16 mouse cellular contexts compared by ENCODE assay signal in the genomic region with DNA sequence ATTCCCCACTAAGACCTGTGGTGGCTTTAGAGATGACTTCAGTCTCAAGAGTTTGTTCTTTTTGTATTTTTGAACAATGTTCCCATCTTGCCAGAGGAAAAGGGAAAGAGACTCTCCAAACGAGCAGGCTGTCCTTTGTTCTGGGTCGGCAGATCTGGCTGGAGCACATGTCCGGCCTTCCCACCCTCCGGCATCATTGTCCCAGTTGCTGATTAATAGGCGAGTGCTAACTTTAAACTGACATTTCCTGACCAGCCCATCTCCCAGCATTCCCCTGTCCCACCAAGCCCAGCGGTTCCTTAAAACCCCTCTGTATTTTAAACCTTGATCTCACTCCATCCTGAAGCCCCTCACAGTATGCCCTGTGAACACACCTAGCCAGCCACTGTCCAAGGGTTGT.
DNase-seq lines count a peak whose midpoint lies in the region; ATAC-seq and TF ChIP-seq lines count a peak whose summit lies in the region.
"Had no signal": no experiment of that assay in that cellular context is flagged by ENCODE, and none has a peak within 500 bp of the region (broad histone marks: within the 10 kb centered on the region; RNA-seq: fewer than 3 reads in every experiment).

No protein-coding gene starts in this region.

- no peak for ATAC-seq in heart, postnatal 0 days (ENCODE audit: insufficient read depth, low read depth)
- peak; percentile 91 for ATAC-seq in lung, postnatal 0 days
- ATAC-seq: forebrain, postnatal 0 days; liver, embryonic 12.5 days had no signal

- H3K9ac ChIP-seq in heart, postnatal 0 days (replicated peaks; ENCODE audit: low read depth, low read length), result no peak overlapping the region
- no peak overlapping the region for H3K9ac ChIP-seq in lung, postnatal 0 days (replicated peaks; ENCODE audit: low read depth)
- H3K9ac ChIP-seq: forebrain, postnatal 0 days; liver, embryonic 12.5 days had no signal

- no peak for TF ChIP-seq CTCF in gastrocnemius, adult 2 months (IDR thresholded peaks at IDR 0.05)
- TF ChIP-seq CTCF in heart, postnatal 0 days (IDR thresholded peaks at IDR 0.05; ENCODE audit: low read depth), result no peak
- TF ChIP-seq CTCF in lung, postnatal 0 days (IDR thresholded peaks at IDR 0.05), result no peak

- H3K27ac ChIP-seq in gastrocnemius, adult 2 months, result peak overlapping the region; percentile 78
- peak overlapping the region; percentile 38 for H3K27ac ChIP-seq in heart, postnatal 0 days (ENCODE audit: low read depth)
- H3K27ac ChIP-seq in lung, postnatal 0 days (ENCODE audit: low read length), result peak overlapping the region; percentile 78
- no peak overlapping the region for H3K27ac ChIP-seq in limb, embryonic 10.5 days
- H3K27ac ChIP-seq: liver, embryonic 12.5 days; stomach, postnatal 0 days had no signal

- H3K4me3 ChIP-seq in gastrocnemius, adult 2 months, result no peak overlapping the region
- no peak overlapping the region for H3K4me3 ChIP-seq in heart, postnatal 0 days (ENCODE audit: low read depth, low read length)
- no peak overlapping the region for H3K4me3 ChIP-seq in lung, postnatal 0 days (ENCODE audit: low read depth, low read length)
- H3K4me3 ChIP-seq in limb, embryonic 10.5 days, result no peak overlapping the region
- H3K4me3 ChIP-seq: erythroblast, embryonic 14.5 days; liver, embryonic 12.5 days had no signal

- H3K36me3 ChIP-seq in heart, postnatal 0 days (replicated peaks; ENCODE audit: control insufficient read depth, insufficient read depth, low read length), result no peaks in the 10 kb centered on the region
- no peaks in the 10 kb centered on the region for H3K36me3 ChIP-seq in lung, postnatal 0 days (ENCODE audit: insufficient read depth, low read length)
- H3K36me3 ChIP-seq in limb, embryonic 10.5 days, result no peaks in the 10 kb centered on the region
- H3K36me3 ChIP-seq: liver, embryonic 12.5 days had no signal

- TF ChIP-seq EP300 in heart, postnatal 0 days (IDR thresholded peaks at IDR 0.05; ENCODE audit: low read depth), result peak; percentile 25; the same call in 1 of the 2 replicates
- peak; percentile 95 for TF ChIP-seq EP300 in lung, postnatal 0 days (IDR thresholded peaks at IDR 0.05)

- H3K27me3 ChIP-seq in heart, postnatal 0 days (ENCODE audit: control insufficient read depth, insufficient read depth, low read length), result 0 out of 2 replicates have a peak, but pooled peaks cover 3% of the 10 kb centered on the region
- no peaks in the 10 kb centered on the region for H3K27me3 ChIP-seq in lung, postnatal 0 days (replicated peaks; ENCODE audit: insufficient read depth, low read length)
- no peaks in the 10 kb centered on the region for H3K27me3 ChIP-seq in limb, embryonic 10.5 days (ENCODE audit: low read depth, poor library complexity, severe bottlenecking)
- H3K27me3 ChIP-seq: liver, embryonic 12.5 days had no signal

- intact Hi-C loops in gastrocnemius, adult 2 months (cut with DNase I), result no loop called here

- DNase-seq in gastrocnemius, adult 2 months, result peak; percentile 39
- no peak for DNase-seq in gastrocnemius, postnatal 25 days
- no peak for DNase-seq in heart, postnatal 0 days (ENCODE audit: low spot score)
- peak; percentile 59 for DNase-seq in kidney, adult 9 months
- DNase-seq in lung, postnatal 0 days (ENCODE audit: low spot score), result peak; percentile 73
- no peak for DNase-seq in limb, embryonic 10.5 days (ENCODE audit: low spot score)
- no peak for DNase-seq in right cerebral cortex, adult 2 months (ENCODE audit: low spot score in 2 of 2)
- DNase-seq in layer of hippocampus, adult 8-10 months (ENCODE audit: low spot score in 2 of 2), result no peak
- DNase-seq: B cell, adult 2 months; forebrain, postnatal 0 days; gastrocnemius, postnatal 10 days; retina, postnatal 1 day; spleen, adult 18-20 months had no signal

- 45% methylated on average over 6 of the region's 6 CpGs for WGBS in heart, postnatal 0 days
- 38% methylated on average over 6 of the region's 6 CpGs for WGBS in lung, postnatal 0 days
- 79% methylated on average over 6 of the region's 6 CpGs for WGBS in limb, embryonic 10.5 days

- H3K4me2 ChIP-seq in heart, postnatal 0 days (ENCODE audit: low read depth, low read length), result no peak overlapping the region
- H3K4me2 ChIP-seq in lung, postnatal 0 days (replicated peaks; ENCODE audit: low read depth, low read length), result no peak overlapping the region
- H3K4me2 ChIP-seq: liver, embryonic 12.5 days had no signal

- no peaks in the 10 kb centered on the region for H3K4me1 ChIP-seq in heart, postnatal 0 days (ENCODE audit: control insufficient read depth, insufficient read depth)
- H3K4me1 ChIP-seq in lung, postnatal 0 days (ENCODE audit: insufficient read depth, low read depth, low read length), result no peaks in the 10 kb centered on the region; the same call in 1 of the 2 replicates
- H3K4me1 ChIP-seq in limb, embryonic 10.5 days, result no peaks in the 10 kb centered on the region
- H3K4me1 ChIP-seq: liver, embryonic 12.5 days had no signal

- H3K9me3 ChIP-seq in heart, postnatal 0 days (replicated peaks; ENCODE audit: control insufficient read depth, low read length), result no peaks in the 10 kb centered on the region
- no peaks in the 10 kb centered on the region for H3K9me3 ChIP-seq in lung, postnatal 0 days (ENCODE audit: low read length)
- H3K9me3 ChIP-seq in limb, embryonic 10.5 days (replicated peaks), result no peaks in the 10 kb centered on the region
- H3K9me3 ChIP-seq: liver, embryonic 12.5 days had no signal

Comparison
In these comparisons a context has a peak if more than half of its experiments do, and no peak if none do; other contexts are left out.
1. DNase-seq: peak in gastrocnemius, adult 2 months (single experiment), kidney, adult 9 months (single experiment) and lung, postnatal 0 days (single experiment); none in gastrocnemius, postnatal 25 days (single experiment), heart, postnatal 0 days (single experiment), limb, embryonic 10.5 days (single experiment), right cerebral cortex, adult 2 months (0 of 2) and layer of hippocampus, adult 8-10 months (0 of 2).